8 mouse cellular contexts compared by ENCODE assay signal in the genomic region with DNA sequence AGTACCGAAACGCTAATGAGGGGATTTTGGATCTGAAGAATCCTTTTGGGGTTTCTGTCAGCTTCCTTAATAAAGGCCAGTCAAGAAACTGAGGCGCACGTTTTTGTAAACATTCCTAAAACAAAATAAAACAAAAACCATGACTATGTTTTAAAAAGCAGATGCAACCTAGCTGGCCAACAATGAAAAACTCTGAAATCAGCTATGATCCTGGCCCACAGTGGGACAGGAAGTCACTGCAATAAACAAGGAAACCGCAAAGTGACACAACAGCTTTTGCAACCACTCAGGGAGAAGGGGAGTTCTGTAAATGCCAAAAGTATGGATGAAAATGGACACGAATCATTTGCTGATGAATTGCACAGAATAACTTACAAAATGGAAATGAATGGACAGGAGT. TPM values are rescaled to one million over a fixed set of nuclear protein-coding genes. Genes with fewer than 3 reads are reported as not detected.
DNase-seq lines count a peak whose midpoint lies in the region; ATAC-seq and TF ChIP-seq lines count a peak whose summit lies in the region.

No protein-coding gene starts in this region.

- peak overlapping the region; percentile 62 for H3K4me3 ChIP-seq in kidney, embryonic 16.5 days (ENCODE audit: low read length)
- peak overlapping the region; percentile 65 for H3K4me3 ChIP-seq in embryonic facial prominence, embryonic 10.5 days
- peak overlapping the region; percentile 51 for H3K4me3 ChIP-seq in intestine, postnatal 0 days (ENCODE audit: low read depth, low read length)

- no peak overlapping the region for H3K9ac ChIP-seq in kidney, embryonic 16.5 days (replicated peaks; ENCODE audit: low read length)
- peak overlapping the region; percentile 50; the same call in 1 of the 2 replicates for H3K9ac ChIP-seq in intestine, postnatal 0 days (ENCODE audit: low read depth, low read length)

- ATAC-seq in kidney, embryonic 16.5 days (ENCODE audit: low FRiP score, low TSS enrichment), result no peak
- no peak for ATAC-seq in intestine, postnatal 0 days
- ATAC-seq in monocyte, adult 5-6 weeks (replicated peaks; ENCODE audit: insufficient number of reproducible peaks, low FRiP score, low TSS enrichment, poor library complexity, severe bottlenecking), result 0 out of 2 replicates have a peak, but pooled peaks have one; percentile 16

- H3K36me3 ChIP-seq in kidney, embryonic 16.5 days (ENCODE audit: insufficient read depth, low read length), result no peaks in the 10 kb centered on the region
- no peaks in the 10 kb centered on the region for H3K36me3 ChIP-seq in embryonic facial prominence, embryonic 10.5 days (replicated peaks)
- H3K36me3 ChIP-seq in intestine, postnatal 0 days (ENCODE audit: control insufficient read depth, insufficient read depth), result no peaks in the 10 kb centered on the region

- peaks cover 26% of the 10 kb centered on the region for H3K4me1 ChIP-seq in kidney, embryonic 16.5 days (ENCODE audit: insufficient read depth, low read length)
- H3K4me1 ChIP-seq in embryonic facial prominence, embryonic 10.5 days, result peaks cover 31% of the 10 kb centered on the region
- 0 out of 2 replicates have a peak, but pooled peaks cover 6% of the 10 kb centered on the region for H3K4me1 ChIP-seq in intestine, postnatal 0 days (replicated peaks; ENCODE audit: control insufficient read depth, insufficient read depth, low read length)

- 11% methylated on average over 6 of the region's 6 CpGs for WGBS in kidney, embryonic 16.5 days
- WGBS in embryonic facial prominence, embryonic 10.5 days, result 16% methylated on average over 6 of the region's 6 CpGs
- WGBS in intestine, postnatal 0 days, result 9% methylated on average over 6 of the region's 6 CpGs

- TF ChIP-seq CTCF in intestine, postnatal 0 days (IDR thresholded peaks at IDR 0.05; ENCODE audit: low read depth), result no peak

- DNase-seq in kidney, postnatal 10 days, result no peak
- DNase-seq in embryonic facial prominence, embryonic 10.5 days (ENCODE audit: low spot score), result no peak
- DNase-seq in T-cell, adult 2 months (ENCODE audit: low spot score), result no peak
- no peak for DNase-seq in left cerebral cortex, adult 8-10 months (ENCODE audit: low spot score in 2 of 2)
- DNase-seq in kidney, postnatal 25 days, result no peak

- H3K9me3 ChIP-seq in kidney, embryonic 16.5 days (ENCODE audit: low read length), result no peaks in the 10 kb centered on the region
- H3K9me3 ChIP-seq in embryonic facial prominence, embryonic 10.5 days, result no peaks in the 10 kb centered on the region
- H3K9me3 ChIP-seq in intestine, postnatal 0 days (ENCODE audit: control insufficient read depth), result no peaks in the 10 kb centered on the region

- peak overlapping the region; percentile 87 for H3K4me2 ChIP-seq in kidney, embryonic 16.5 days (replicated peaks; ENCODE audit: low read depth, low read length)
- H3K4me2 ChIP-seq in intestine, postnatal 0 days (replicated peaks; ENCODE audit: low read depth), result peak overlapping the region; percentile 74

- H3K27me3 ChIP-seq in kidney, embryonic 16.5 days (ENCODE audit: insufficient read depth, low read length), result no peaks in the 10 kb centered on the region
- no peaks in the 10 kb centered on the region for H3K27me3 ChIP-seq in embryonic facial prominence, embryonic 10.5 days (replicated peaks; ENCODE audit: low read depth, poor library complexity, severe bottlenecking)
- H3K27me3 ChIP-seq in intestine, postnatal 0 days (replicated peaks; ENCODE audit: control insufficient read depth, insufficient read depth, low read length), result no peaks in the 10 kb centered on the region

- H3K27ac ChIP-seq in kidney, embryonic 16.5 days (ENCODE audit: low read length), result peak overlapping the region; percentile 64
- H3K27ac ChIP-seq in embryonic facial prominence, embryonic 10.5 days (replicated peaks), result peak overlapping the region; percentile 83; the same call in 1 of the 2 replicates
- no peak overlapping the region for H3K27ac ChIP-seq in intestine, postnatal 0 days (ENCODE audit: low read depth, low read length)

RNA-seq across cellular contexts. Expression of gene Bicra, which starts 5.4 kb away (rescaled TPM):
- 7.1 and 7.5 TPM in 2 replicates for polyA plus RNA-seq in kidney, embryonic 16.5 days (2015; fragmentation: Nextera tagmentation; extraction: Ambion mirVana)
- polyA plus RNA-seq in embryonic facial prominence, embryonic 10.5 days (2016; fragmentation: Nextera tagmentation; extraction: Ambion mirVana), result 8.9 and 9.2 TPM in 2 replicates
- polyA plus RNA-seq in intestine, postnatal 0 days (2015; fragmentation: Nextera tagmentation; extraction: Ambion mirVana), result 1.6 and 1.7 TPM in 2 replicates
- total RNA-seq in monocyte, adult 5-6 weeks (2017), result 2.2 to 10.0 TPM (median 2.6 TPM) in 3 replicates
- total RNA-seq in left cerebral cortex, adult 8-10 months (2022), result 10 to 100 TPM; 10.2 to 15.0 (median 13.0) TPM

RNA-seq across cellular contexts. Expression of gene Zfp541, which starts 8.5 kb away (rescaled TPM):
- 0.04 and 0.09 TPM in 2 replicates for polyA plus RNA-seq in kidney, embryonic 16.5 days (2015; fragmentation: Nextera tagmentation; extraction: Ambion mirVana)
- 0.05 TPM in 1 of 2 replicates, not detected in the other for polyA plus RNA-seq in embryonic facial prominence, embryonic 10.5 days (2016; fragmentation: Nextera tagmentation; extraction: Ambion mirVana)
- polyA plus RNA-seq in intestine, postnatal 0 days (2015; fragmentation: Nextera tagmentation; extraction: Ambion mirVana), result 0.14 TPM in 1 of 2 replicates, not detected in the other
- 0.11 to 0.29 TPM in 2 of 3 replicates, not detected in the other for total RNA-seq in monocyte, adult 5-6 weeks (2017)
- total RNA-seq in left cerebral cortex, adult 8-10 months (2022), result under 1 TPM; 0.59 to 0.81 (median 0.68) TPM

RNA-seq across cellular contexts. Expression of gene Napa, which starts 45.2 kb away (rescaled TPM):
- polyA plus RNA-seq in kidney, embryonic 16.5 days (2015; fragmentation: Nextera tagmentation; extraction: Ambion mirVana), result 215 and 220 TPM in 2 replicates
- 200 and 202 TPM in 2 replicates for polyA plus RNA-seq in embryonic facial prominence, embryonic 10.5 days (2016; fragmentation: Nextera tagmentation; extraction: Ambion mirVana)
- polyA plus RNA-seq in intestine, postnatal 0 days (2015; fragmentation: Nextera tagmentation; extraction: Ambion mirVana), result 201 and 204 TPM in 2 replicates
- total RNA-seq in monocyte, adult 5-6 weeks (2017), result 46.6 to 76.8 TPM (median 71.5 TPM) in 3 replicates
- total RNA-seq in left cerebral cortex, adult 8-10 months (2022), result 100 to 1,000 TPM; 256 to 282 (median 272) TPM
